Mouse (Mus musculus) heart, adult 2 months (tissue): ENCODE data around the gene Stradb. TPM values are rescaled to one million over a fixed set of nuclear protein-coding genes. Genes with fewer than 3 reads are reported as not detected.

ENCODE experiments used
- DNase-seq, 2 experiments: peaks; one replicate each; pipeline ENCODE4 v3.0.0; 2021
- H3K27ac ChIP-seq: fragments of 200-600 bp; 2 replicates; pipeline ENCODE4 v1.8.1; 2022
- H3K27me3 ChIP-seq: fragments of 200-500 bp; 2 replicates; pipeline ENCODE4 v1.6.1; 2012; ENCODE audit warnings: mild to moderate bottlenecking, low read length, inconsistent platforms, mixed read lengths; ENCODE audit not compliant: control insufficient read depth, insufficient read depth
- H3K36me3 ChIP-seq: fragments of 200-500 bp; 2 replicates; pipeline ENCODE4 v1.6.1; 2012; ENCODE audit warnings: low read length, inconsistent platforms; ENCODE audit not compliant: control insufficient read depth, insufficient read depth
- H3K4me1 ChIP-seq: fragments of 200-500 bp; 2 replicates; pipeline ENCODE4 v1.6.1; 2011; ENCODE audit warnings: low read length; ENCODE audit not compliant: control insufficient read depth, insufficient read depth
- H3K4me3 ChIP-seq: fragments of 200-600 bp; 2 replicates; pipeline ENCODE4 v1.8.1; 2022
- H3K79me2 ChIP-seq: fragments of 200-500 bp; replicated peaks from 2 replicates; pipeline ENCODE4 v1.6.1; 2012; ENCODE audit warnings: mild to moderate bottlenecking, inconsistent platforms, low read length, moderate library complexity, mixed read lengths; ENCODE audit not compliant: control insufficient read depth, insufficient read depth
- H3K9ac ChIP-seq: fragments of 200-500 bp; 2 replicates; pipeline ENCODE4 v1.6.1; 2012; ENCODE audit warnings: low read depth, mild to moderate bottlenecking, control low read depth, inconsistent platforms, low read length, mixed read lengths
- CTCF ChIP-seq: fragments of 200-600 bp; IDR thresholded peaks from 2 replicates; pipeline ENCODE4 v1.8.1; 2022; ENCODE audit warnings: antibody characterized with exemption, mild to moderate bottlenecking, moderate library complexity
- EP300 ChIP-seq: fragments of 200-500 bp; IDR thresholded peaks from 2 replicates; pipeline ENCODE4 v1.6.1; 2011; ENCODE audit warnings: low read depth, low read length, control low read depth; ENCODE audit not compliant: insufficient read depth
- POLR2A ChIP-seq: fragments of 200-500 bp; IDR thresholded peaks from 2 replicates; pipeline ENCODE4 v1.6.1; 2011; ENCODE audit warnings: mild to moderate bottlenecking, low read depth, low read length, control low read depth; ENCODE audit not compliant: insufficient read depth
- WGBS: fragments of 180-500 bp; shearing (Covaris S2); methylation state at CpG from one replicate; pipeline ENCODE4 v1.1.7; 2018; 5-methylcytosine and 5-hydroxymethylcytosine counted together
- intact Hi-C: fragments of 180-260 bp; cut with DNase I; formaldehyde crosslinking; loops from one replicate; pipeline ENCODE4 v1.15.1; 2025
- polyA plus RNA-seq: library from polyadenylated mRNA; depleted of rRNA; stranded (reverse); fragments of >200 nt; gene quantifications from 2 replicates; pipeline ENCODE4 v1.2.3, GENCODE M21; 2012
- total RNA-seq, 2 experiments: library from RNA; stranded (reverse); gene quantifications; 2 replicates each; pipeline ENCODE4 v1.2.3; 2021

The Stradb gene
- total and polyA plus RNA-seq, 3 experiments, result 28.5 to 81.4 (median 61.3) TPM

- intact Hi-C loops, result no loop called here
- Histone ChIP-seq H3K79me2 (peaks cover 9% of the 10 kb centered on the region), H3K36me3 (peaks cover 28% of the 10 kb centered on the region), H3K27ac (no peak overlapping the region), H3K27me3 (no peaks in the 10 kb centered on the region), H3K4me3 (no peak overlapping the region), H3K4me1 (peaks cover 14% of the 10 kb centered on the region), H3K9ac (no peak overlapping the region)
- 22% methylated on average over 4 of the region's 4 CpGs for WGBS
- no peak for DNase-seq
- no peak for TF ChIP-seq EP300
- no peak for TF ChIP-seq CTCF
- TF ChIP-seq POLR2A, result no peak
Measured at GRCm38 (mm10) chr1:58967534-58967933, 5.8 kb upstream of the Stradb start.

- Histone ChIP-seq H3K4me3 (no peak overlapping the region), H3K27ac (peak overlapping the region; percentile 92), H3K4me1 (peaks cover 12% of the 10 kb centered on the region), H3K9ac (no peak overlapping the region), H3K36me3 (peaks cover 25% of the 10 kb centered on the region), H3K79me2 (peaks cover 6% of the 10 kb centered on the region), H3K27me3 (no peaks in the 10 kb centered on the region)
- DNase-seq, result no peak
- intact Hi-C loops, result loop anchor here (5.0 to 10.0 kb wide), 4 partner anchors 63 to 265 kb away; partner anchors contain the start of genes Als2 and Cflar
- no peak for TF ChIP-seq CTCF
- TF ChIP-seq EP300, result no peak
- no peak for TF ChIP-seq POLR2A
- 40% methylated on average over 5 of the region's 5 CpGs for WGBS
Measured at GRCm38 (mm10) chr1:58970054-58970453, 3.3 kb upstream of the Stradb start.

GRCm38 (mm10) chr1:58971097-58971496 lies 2.2 kb upstream of the Stradb start:
- Histone ChIP-seq H3K9ac (no peak overlapping the region), H3K79me2 (peaks cover 6% of the 10 kb centered on the region), H3K4me1 (peaks cover 12% of the 10 kb centered on the region), H3K36me3 (peaks cover 25% of the 10 kb centered on the region), H3K4me3 (peak overlapping the region; percentile 13), H3K27me3 (no peaks in the 10 kb centered on the region), H3K27ac (peak overlapping the region; percentile 92)
- intact Hi-C loops, result loop anchor here (5.0 to 10.0 kb wide), 4 partner anchors 64 to 264 kb away; partner anchors contain the start of genes Als2 and Cflar
- 59% methylated on average over 6 of the region's 6 CpGs for WGBS
- TF ChIP-seq CTCF (no peak), EP300 (no peak), POLR2A (no peak)
- no peak for DNase-seq

GRCm38 (mm10) chr1:58972851-58973365 lies 414 bp upstream of the Stradb start:
- WGBS, result 1% methylated on average over 28 of the region's 28 CpGs
- Histone ChIP-seq H3K27me3 (no peaks in the 10 kb centered on the region), H3K79me2 (peaks cover 3% of the 10 kb centered on the region), H3K36me3 (peaks cover 21% of the 10 kb centered on the region), H3K4me3 (peak overlapping the region; percentile 99), H3K27ac (peak overlapping the region; percentile 92), H3K9ac (peak overlapping the region; percentile 76), H3K4me1 (peaks cover 8% of the 10 kb centered on the region)
- TF ChIP-seq EP300 (0 out of 2 replicates have a peak, but pooled peaks have one; percentile 2), POLR2A (no peak), CTCF (0 out of 2 replicates have a peak, but pooled peaks have one; percentile 5)
- intact Hi-C loops, result loop anchor here (5.0 to 10.0 kb wide), 4 partner anchors 66 to 262 kb away; partner anchors contain the start of genes Als2 and Cflar
- DNase-seq, result no peak

GRCm38 (mm10) chr1:58982276-58982675 lies 9.0 kb downstream of the Stradb start:
- intact Hi-C loops, result loop anchor here (5.0 kb wide), 1 partner anchor 65 kb away; no protein-coding TSS in a partner anchor
- Histone ChIP-seq H3K36me3 (no peaks in the 10 kb centered on the region; the same call in none of the 2 replicates), H3K27ac (no peak overlapping the region), H3K4me1 (no peaks in the 10 kb centered on the region), H3K9ac (no peak overlapping the region), H3K27me3 (no peaks in the 10 kb centered on the region), H3K4me3 (no peak overlapping the region), H3K79me2 (no peaks in the 10 kb centered on the region)
- WGBS, result 82% methylated on average over 3 of the region's 3 CpGs
- TF ChIP-seq EP300 (no peak), CTCF (no peak), POLR2A (no peak)
- no peak for DNase-seq

- intact Hi-C loops, result loop anchor here (5.0 kb wide), 1 partner anchor 67 kb away; no protein-coding TSS in a partner anchor
- no peak overlapping the region for H3K27ac ChIP-seq
- H3K4me1 ChIP-seq, result no peaks in the 10 kb centered on the region
- no peaks in the 10 kb centered on the region for H3K27me3 ChIP-seq
- no peaks in the 10 kb centered on the region for H3K79me2 ChIP-seq
- DNase-seq, result no peak
- H3K4me3 ChIP-seq, result no peak overlapping the region
- WGBS, result 80% methylated on average over 5 of the region's 5 CpGs
- no peaks in the 10 kb centered on the region; the same call in none of the 2 replicates for H3K36me3 ChIP-seq
- no peak overlapping the region for H3K9ac ChIP-seq
- TF ChIP-seq POLR2A (no peak), EP300 (no peak), CTCF (no peak)
Measured at GRCm38 (mm10) chr1:58984586-58984985, 11.3 kb downstream of the Stradb start.
